Mouse (Mus musculus) adrenal gland, adult 2 months (tissue): ENCODE data around the gene Dph2. TPM values are rescaled to one million over a fixed set of nuclear protein-coding genes. Genes with fewer than 3 reads are reported as not detected.

Experiments used
- DNase-seq: peaks from one replicate; pipeline ENCODE4 v3.0.0; 2021
- polyA plus RNA-seq: library from polyadenylated mRNA; depleted of rRNA; stranded (reverse); fragments of >200 nt; gene quantifications from 2 replicates; pipeline ENCODE4 v1.2.3, GENCODE M21; 2012
- total RNA-seq, 2 experiments: library from RNA; stranded (reverse); gene quantifications; 2 replicates each; pipeline ENCODE4 v1.2.3; 2021

Dph2 gene
- total and polyA plus RNA-seq, 3 experiments, result 9.5 to 18.9 (median 9.7) TPM

GRCm38 (mm10) chr4:117872471-117872886, 19.4 kb downstream of the Dph2 start, which contains the start of gene Ccdc24:
Gene Ccdc24, minus strand, starts transcription at chr4:117872557.
- DNase-seq, result peak; percentile 38

- DNase-seq, result no peak
These were observed 20.0 kb downstream of the Dph2 start for GRCm38 (mm10) chr4:117871787-117872186.

- no peak for DNase-seq
These were observed 21.4 kb downstream of the Dph2 start for GRCm38 (mm10) chr4:117870437-117870836.

GRCm38 (mm10) chr4:117869317-117869716, 22.5 kb downstream of the Dph2 start:
- no peak for DNase-seq

GRCm38 (mm10) chr4:117867823-117868222, 24.0 kb downstream of the Dph2 start:
- peak; percentile 56 for DNase-seq

- DNase-seq, result no peak
These were observed 24.8 kb downstream of the Dph2 start for GRCm38 (mm10) chr4:117867000-117867399.

GRCm38 (mm10) chr4:117866083-117866482, 25.7 kb downstream of the Dph2 start:
- peak; percentile 93 for DNase-seq

GRCm38 (mm10) chr4:117862823-117863222, 29.0 kb downstream of the Dph2 start:
- DNase-seq, result peak; percentile 52

- DNase-seq, result no peak
These were observed 31.3 kb downstream of the Dph2 start for GRCm38 (mm10) chr4:117860570-117860969.

GRCm38 (mm10) chr4:117858794-117859193, 33.0 kb downstream of the Dph2 start:
- DNase-seq, result peak; percentile 66

- no peak for DNase-seq
These were observed 36.7 kb downstream of the Dph2 start for GRCm38 (mm10) chr4:117855146-117855545.

GRCm38 (mm10) chr4:117852152-117852868, 39.5 kb downstream of the Dph2 start:
- no peak for DNase-seq

- peak; percentile 41 for DNase-seq
These were observed 41.0 kb downstream of the Dph2 start for GRCm38 (mm10) chr4:117850871-117851270.

GRCm38 (mm10) chr4:117850176-117850575, 41.7 kb downstream of the Dph2 start:
- no peak for DNase-seq

- no peak for DNase-seq
These were observed 42.3 kb downstream of the Dph2 start for GRCm38 (mm10) chr4:117849506-117849905.

GRCm38 (mm10) chr4:117849063-117849462, 42.8 kb downstream of the Dph2 start:
- no peak for DNase-seq

GRCm38 (mm10) chr4:117847011-117847410, 44.8 kb downstream of the Dph2 start:
- DNase-seq, result no peak

GRCm38 (mm10) chr4:117846261-117846660, 45.6 kb downstream of the Dph2 start:
- DNase-seq, result no peak

- no peak for DNase-seq
These were observed 46.5 kb downstream of the Dph2 start for GRCm38 (mm10) chr4:117845316-117845715.

GRCm38 (mm10) chr4:117844467-117844866, 47.4 kb downstream of the Dph2 start:
- peak; percentile 46 for DNase-seq

GRCm38 (mm10) chr4:117843101-117843500, 48.7 kb downstream of the Dph2 start:
- no peak for DNase-seq

- DNase-seq, result no peak
These were observed 50.3 kb downstream of the Dph2 start for GRCm38 (mm10) chr4:117841566-117841965.

- no peak for DNase-seq
These were observed 51.0 kb downstream of the Dph2 start for GRCm38 (mm10) chr4:117840821-117841220.

GRCm38 (mm10) chr4:117839366-117839765, 52.5 kb downstream of the Dph2 start:
- no peak for DNase-seq
